Mouse (Mus musculus) lung, postnatal 0 days (tissue): ENCODE measurements around the gene Hoxc13.
A peak's percentile ranks its signal among the peaks of the same experiment; 100 is the strongest.

ENCODE experiments used
- CTCF ChIP-seq: IDR thresholded peaks from 2 replicates; pipeline ENCODE4 v1.5.1; 2016; ENCODE audit warnings: antibody characterized with exemption, mild to moderate bottlenecking
- EP300 ChIP-seq: IDR thresholded peaks from 2 replicates; pipeline ENCODE4 v1.6.1; 2016; ENCODE audit warnings: antibody characterized with exemption, mild to moderate bottlenecking, control low read depth

DNA sequence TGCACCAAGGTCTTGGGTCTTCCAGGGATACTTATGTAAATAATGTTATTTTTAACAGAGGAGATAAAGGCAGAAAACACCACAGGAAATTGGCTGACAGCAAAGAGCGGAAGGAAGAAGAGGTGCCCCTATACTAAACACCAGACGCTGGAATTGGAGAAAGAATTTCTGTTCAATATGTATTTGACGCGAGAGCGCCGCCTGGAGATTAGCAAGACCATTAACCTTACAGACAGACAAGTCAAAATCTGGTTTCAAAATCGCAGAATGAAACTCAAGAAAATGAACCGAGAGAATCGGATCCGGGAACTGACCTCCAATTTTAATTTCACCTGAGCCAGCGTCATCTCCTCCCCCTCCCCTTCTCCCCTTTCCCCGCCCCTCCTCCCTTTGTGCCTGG, 49.8 kb downstream of the Hoxc13 start:
- peak; percentile 51 for TF ChIP-seq CTCF
- no peak for TF ChIP-seq EP300
